Mouse (Mus musculus) MEL (cell line): Measurements from ENCODE around the gene Agpat1. TPM values are rescaled to one million over a fixed set of nuclear protein-coding genes. Genes with fewer than 3 reads are reported as not detected.

ENCODE experiments used
- DNase-seq: peaks from one replicate; pipeline ENCODE4 v3.0.0; 2011; ENCODE audit warnings: low read depth, low spot score
- H3K27ac ChIP-seq: 2 replicates; pipeline ENCODE4 v1.5.1; 2012; ENCODE audit warnings: low read depth, mild to moderate bottlenecking, control low read depth, low read length, moderate library complexity; ENCODE audit not compliant: control insufficient read depth
- H3K27me3 ChIP-seq, 2 experiments: fragments of 150-350 bp in 1 of 2; sonication (generic) in 1 of 2; 2 replicates each; pipeline ENCODE4 v1.6.1; 2012; ENCODE audit warnings: low read length in 2 of 2, mild to moderate bottlenecking in 2 of 2, improper control_type of control experiment in 1 of 2, moderate library complexity in 1 of 2; ENCODE audit not compliant: insufficient read depth in 2 of 2, control insufficient read depth in 1 of 2
- H3K36me3 ChIP-seq, 2 experiments: 2 replicates each; pipeline ENCODE4 v1.6.1; 2012 to 2014; ENCODE audit warnings: low read length in 2 of 2, improper control_type of control experiment in 1 of 2, inconsistent platforms in 1 of 2, mild to moderate bottlenecking in 1 of 2; ENCODE audit not compliant: insufficient read depth in 2 of 2, control insufficient read depth in 1 of 2
- H3K4me1 ChIP-seq, 2 experiments: fragments of 150-350 bp in 1 of 2; sonication (generic) in 1 of 2; 2 replicates each; pipeline ENCODE4 v1.6.1; 2012; ENCODE audit warnings: low read length in 2 of 2, improper control_type of control experiment in 1 of 2, mild to moderate bottlenecking in 1 of 2; ENCODE audit not compliant: insufficient read depth in 2 of 2, control insufficient read depth in 1 of 2
- H3K4me3 ChIP-seq, 2 experiments: fragments of 150-350 bp in 1 of 2; sonication (generic) in 1 of 2; 2 replicates each; pipeline ENCODE4 v1.5.1; 2012; ENCODE audit warnings: low read depth in 2 of 2, low read length in 2 of 2, mild to moderate bottlenecking in 2 of 2, moderate library complexity in 2 of 2, control low read depth in 1 of 2, improper control_type of control experiment in 1 of 2; ENCODE audit not compliant: control insufficient read depth in 1 of 2, insufficient read depth in 1 of 2
- H3K79me2 ChIP-seq: 2 replicates; pipeline ENCODE4 v1.6.1; 2012; ENCODE audit warnings: mild to moderate bottlenecking, low read length, moderate library complexity; ENCODE audit not compliant: control insufficient read depth, poor library complexity, insufficient read depth
- H3K9ac ChIP-seq: 2 replicates; pipeline ENCODE4 v1.6.1; 2012; ENCODE audit warnings: low read depth, mild to moderate bottlenecking, control low read depth, low read length, moderate library complexity; ENCODE audit not compliant: control insufficient read depth, poor library complexity, severe bottlenecking
- H3K9me3 ChIP-seq: fragments of 150-350 bp; sonication (generic); replicated peaks from 2 replicates; pipeline ENCODE4 v1.6.1; 2012; ENCODE audit warnings: mild to moderate bottlenecking, low read length, improper control_type of control experiment, moderate library complexity; ENCODE audit not compliant: insufficient read depth
- EP300 ChIP-seq, 2 experiments: IDR thresholded peaks; 2 replicates each; pipeline ENCODE4 v1.6.1; 2011; ENCODE audit warnings: improper control_type of control experiment in 2 of 2, low read length in 2 of 2, low read depth in 1 of 2, mild to moderate bottlenecking in 1 of 2
- GATA1 ChIP-seq: IDR thresholded peaks from 2 replicates; pipeline ENCODE4 v1.6.1; 2011; ENCODE audit warnings: low read depth, low read length, improper control_type of control experiment
- JUND ChIP-seq: IDR thresholded peaks from 2 replicates; pipeline ENCODE4 v1.6.1; 2011; ENCODE audit warnings: low read depth, mild to moderate bottlenecking, improper control_type of control experiment, low read length
- MAFK ChIP-seq: IDR thresholded peaks from 2 replicates; pipeline ENCODE4 v1.6.1; 2011; ENCODE audit warnings: low read depth, mild to moderate bottlenecking, low read length, improper control_type of control experiment, borderline replicate concordance
- MEF2A ChIP-seq: IDR thresholded peaks from 2 replicates; pipeline ENCODE4 v1.6.1; 2014; ENCODE audit warnings: low read depth, mild to moderate bottlenecking, inconsistent platforms, low read length, improper control_type of control experiment; ENCODE audit not compliant: poor library complexity, insufficient replicate concordance, severe bottlenecking; ENCODE audit errors: extremely low read depth
- MXI1 ChIP-seq: IDR thresholded peaks from 2 replicates; pipeline ENCODE4 v1.6.1; 2011; ENCODE audit warnings: mild to moderate bottlenecking, low read depth, low read length, improper control_type of control experiment
- NRF1 ChIP-seq: IDR thresholded peaks from 2 replicates; pipeline ENCODE4 v1.6.1; 2014; ENCODE audit warnings: low read depth, mild to moderate bottlenecking, inconsistent platforms, low read length, improper control_type of control experiment, moderate library complexity; ENCODE audit not compliant: poor library complexity, insufficient read depth, severe bottlenecking
- POLR2AphosphoS2 ChIP-seq: IDR thresholded peaks from 2 replicates; pipeline ENCODE4 v1.6.1; 2011; ENCODE audit warnings: low read length, improper control_type of control experiment
- POLR2AphosphoS5 ChIP-seq: IDR thresholded peaks from 2 replicates; pipeline ENCODE4 v1.6.1; 2012; ENCODE audit warnings: low read depth, borderline replicate concordance, mild to moderate bottlenecking, inconsistent platforms, low read length, moderate library complexity, mixed read lengths
- RCOR1 ChIP-seq: IDR thresholded peaks from 2 replicates; pipeline ENCODE4 v1.6.1; 2012; ENCODE audit warnings: low read depth, mild to moderate bottlenecking, inconsistent platforms, low read length, improper control_type of control experiment
- TAL1 ChIP-seq: IDR thresholded peaks from 2 replicates; pipeline ENCODE4 v1.6.1; 2012; ENCODE audit warnings: mild to moderate bottlenecking, inconsistent platforms, low read length, moderate library complexity, mixed read lengths
- UBTF ChIP-seq: IDR thresholded peaks from 2 replicates; pipeline ENCODE4 v1.6.1; 2012; ENCODE audit warnings: low read depth, mild to moderate bottlenecking, inconsistent platforms, low read length, improper control_type of control experiment, moderate library complexity, borderline replicate concordance; ENCODE audit not compliant: insufficient read depth
- USF1 ChIP-seq: IDR thresholded peaks from 2 replicates; pipeline ENCODE4 v1.6.1; 2014; ENCODE audit warnings: low read depth, mild to moderate bottlenecking, inconsistent platforms, low read length, improper control_type of control experiment, moderate library complexity
- USF2 ChIP-seq, 2 experiments: IDR thresholded peaks; 2 replicates each; pipeline ENCODE4 v1.6.1; 2011 to 2012; ENCODE audit warnings: improper control_type of control experiment in 2 of 2, low read length in 2 of 2, borderline replicate concordance in 1 of 2, inconsistent platforms in 1 of 2, low read depth in 1 of 2, mild to moderate bottlenecking in 1 of 2; ENCODE audit not compliant: insufficient read depth in 1 of 2
- ZC3H11A ChIP-seq: IDR thresholded peaks from 2 replicates; pipeline ENCODE4 v1.6.1; 2012; ENCODE audit warnings: low read depth, mild to moderate bottlenecking, inconsistent platforms, low read length, improper control_type of control experiment
- ZMIZ1 ChIP-seq: IDR thresholded peaks from 2 replicates; pipeline ENCODE4 v1.6.1; 2012; ENCODE audit warnings: low read depth, mild to moderate bottlenecking, inconsistent platforms, low read length, improper control_type of control experiment, moderate library complexity
- polyA plus RNA-seq, 2 experiments: library from polyadenylated mRNA; stranded (reverse) in 1 of 2; unstranded in 1 of 2; fragments of >175 nt in 1 of 2; fragments of >200 nt in 1 of 2; gene quantifications; 2 replicates each; pipeline versions ENCODE4 v1.2.1 to v1.2.4; 2012; ENCODE audit warnings: low replicate concordance in 2 of 2, low read depth in 1 of 2; ENCODE audit not compliant: insufficient read length in 2 of 2, insufficient read depth in 1 of 2, missing spikeins in 1 of 2
- total RNA-seq: library from RNA; depleted of rRNA; stranded (reverse); fragments of 300-350 nt; gene quantifications from 2 replicates; pipeline ENCODE4 v1.2.3, GENCODE M21; 2012

The Agpat1 gene
- total and polyA plus RNA-seq, 3 experiments: 85.2 to 153 TPM; not detected in 1

GRCm38 (mm10) chr17:34613054-34613645 is 9.1 kb downstream of the Agpat1 start (continued):
- TF ChIP-seq MXI1 (peak; percentile 61), POLR2AphosphoS2 (no peak), TAL1 (peak; percentile 94), MAFK (peak; percentile 20; the same call in 1 of the 2 replicates), NRF1 (no peak), EP300 (IDR thresholded peaks at IDR 0.05; ENCODE audit: low read depth in 1 of 2, low read length in 2 of 2) (peak; percentile 90 to 96), UBTF (no peak), MEF2A (no peak), RCOR1 (peak; percentile 69), POLR2AphosphoS5 (no peak), USF2 (IDR thresholded peaks at IDR 0.05; ENCODE audit: borderline replicate concordance in 1 of 2, insufficient read depth in 1 of 2, low read depth in 1 of 2, low read length in 2 of 2) (no peak), USF1 (no peak), JUND (no peak), GATA1 (peak; percentile 83), ZC3H11A (no peak)

- no peak for DNase-seq
- peak overlapping the region; percentile 19; the same call in 1 of the 2 replicates for H3K9ac ChIP-seq
- H3K9me3 ChIP-seq: no peaks in the 10 kb centered on the region
- no peaks in the 10 kb centered on the region for H3K27me3 ChIP-seq
- TF ChIP-seq UBTF: no peak
- 0 out of 2 replicates have a peak, but pooled peaks have one; percentile 3 for TF ChIP-seq ZMIZ1
- H3K4me1 ChIP-seq: peaks cover 6 to 20% of the 10 kb centered on the region in 2 experiments; a peak in 3 of 4 replicates
- no peak overlapping the region for H3K4me3 ChIP-seq
- H3K36me3 ChIP-seq: peaks cover 0 to 13% of the 10 kb centered on the region in 2 experiments; a peak in 2 of 4 replicates
- H3K79me2 ChIP-seq: peaks cover 4% of the 10 kb centered on the region; the same call in 1 of the 2 replicates
- H3K27ac ChIP-seq: peak overlapping the region; percentile 91
Measured at GRCm38 (mm10) chr17:34613830-34614229, 9.8 kb downstream of the Agpat1 start.
